Mouse (Mus musculus) lung, postnatal 14 days (tissue): Measurements from ENCODE around the gene Runx1.

Experiments used
- DNase-seq: peaks from one replicate; pipeline ENCODE4 v3.0.0; 2021

Runx1 gene

DNA sequence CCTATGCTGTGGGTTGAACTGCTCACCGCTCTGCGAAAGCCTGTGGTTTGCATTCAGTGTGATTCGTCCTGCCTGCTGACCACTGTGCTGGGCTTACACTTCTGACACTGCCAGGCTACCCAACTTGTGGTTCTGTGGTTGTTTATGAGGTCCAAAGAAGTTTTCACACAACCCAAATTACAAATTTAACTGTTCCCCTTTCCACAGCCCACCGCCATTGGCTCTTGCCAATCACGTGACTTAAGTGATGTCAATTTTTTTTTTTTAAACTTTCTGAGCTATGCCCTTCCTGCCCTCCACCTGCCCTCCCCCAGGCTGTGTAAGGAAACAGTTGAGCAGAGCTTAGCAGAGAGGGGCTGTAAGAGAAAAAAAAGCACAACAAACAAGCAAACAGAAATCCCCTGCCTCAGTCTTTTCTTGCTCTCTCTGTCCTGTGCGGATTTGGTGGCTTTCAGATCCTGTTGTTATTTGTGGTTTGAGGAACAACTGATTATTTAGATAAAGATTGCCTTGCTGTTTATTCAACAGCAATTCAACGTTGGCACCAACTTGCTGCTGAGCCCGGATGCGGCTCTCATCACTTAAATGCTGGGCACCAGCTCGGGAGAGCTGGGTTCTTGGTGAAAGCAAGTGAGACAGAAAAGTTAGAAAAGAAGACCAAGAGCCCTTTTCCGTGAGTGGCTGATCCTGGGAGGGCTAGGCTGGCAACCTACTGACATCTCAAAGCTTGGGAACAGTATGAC lies at the start of gene Runx1:
Gene Runx1 (minus strand): TSS at position 242 of the 743 bp plus-strand sequence.
- peak; percentile 19 for DNase-seq

DNA sequence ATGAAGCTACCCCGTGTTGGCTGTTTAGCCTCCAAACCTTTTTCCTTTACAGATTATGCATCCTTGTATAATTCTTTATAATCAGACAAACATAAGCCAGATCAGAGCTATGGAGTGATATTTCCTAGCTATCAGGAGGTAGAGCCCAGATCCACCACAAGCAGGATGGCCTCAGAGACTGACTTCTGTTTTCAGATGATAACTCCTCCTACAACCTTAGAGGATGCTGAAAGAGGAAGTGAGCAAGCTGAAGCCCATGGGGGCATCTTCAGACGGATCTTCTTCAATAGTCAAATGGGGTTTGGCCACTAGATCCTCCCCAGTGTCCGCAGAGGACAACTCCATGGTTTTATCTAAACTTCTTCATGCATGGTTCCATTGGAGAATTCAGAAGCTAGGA lies 48.1 kb upstream of the Runx1 start:
- no peak for DNase-seq

DNA sequence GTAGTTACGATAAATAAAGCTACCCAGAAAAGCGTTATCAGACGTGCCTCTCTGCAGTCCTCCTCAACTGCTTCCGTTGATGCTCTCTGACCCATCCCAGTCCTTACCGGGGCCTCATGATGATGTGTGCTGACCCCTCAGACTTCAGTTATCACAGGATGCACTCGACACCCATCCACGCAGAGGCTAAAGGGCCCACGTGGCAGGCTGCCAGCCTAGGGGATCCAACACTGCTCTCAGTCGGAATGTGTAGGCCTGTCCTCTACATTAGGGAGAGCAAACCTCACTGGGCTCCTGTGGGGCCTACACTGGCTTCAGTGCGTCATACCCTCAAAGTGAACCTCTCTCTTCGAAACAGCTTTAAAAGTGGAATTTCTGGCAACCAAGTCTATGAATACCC lies 45.8 kb upstream of the Runx1 start:
- DNase-seq: no peak

DNA sequence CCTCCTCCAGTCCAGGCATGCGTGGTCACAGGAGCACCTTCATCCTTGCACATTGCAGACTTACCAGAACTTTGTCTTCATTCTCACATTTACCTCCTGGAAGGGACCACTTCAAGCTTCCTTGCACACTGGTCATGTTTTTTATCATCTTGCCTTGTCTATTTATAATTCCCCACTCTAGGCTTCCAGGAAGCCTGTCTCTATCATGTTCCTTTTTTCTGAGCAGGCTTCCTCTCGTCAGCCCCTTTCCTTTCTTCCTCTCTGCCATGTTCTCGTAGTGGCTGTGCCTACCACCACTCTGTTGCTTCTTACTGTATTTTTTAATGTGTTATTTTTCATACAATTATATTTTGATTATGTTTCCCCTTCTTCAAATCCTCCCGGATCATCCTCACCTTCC lies 42.6 kb upstream of the Runx1 start:
- DNase-seq: no peak

DNA sequence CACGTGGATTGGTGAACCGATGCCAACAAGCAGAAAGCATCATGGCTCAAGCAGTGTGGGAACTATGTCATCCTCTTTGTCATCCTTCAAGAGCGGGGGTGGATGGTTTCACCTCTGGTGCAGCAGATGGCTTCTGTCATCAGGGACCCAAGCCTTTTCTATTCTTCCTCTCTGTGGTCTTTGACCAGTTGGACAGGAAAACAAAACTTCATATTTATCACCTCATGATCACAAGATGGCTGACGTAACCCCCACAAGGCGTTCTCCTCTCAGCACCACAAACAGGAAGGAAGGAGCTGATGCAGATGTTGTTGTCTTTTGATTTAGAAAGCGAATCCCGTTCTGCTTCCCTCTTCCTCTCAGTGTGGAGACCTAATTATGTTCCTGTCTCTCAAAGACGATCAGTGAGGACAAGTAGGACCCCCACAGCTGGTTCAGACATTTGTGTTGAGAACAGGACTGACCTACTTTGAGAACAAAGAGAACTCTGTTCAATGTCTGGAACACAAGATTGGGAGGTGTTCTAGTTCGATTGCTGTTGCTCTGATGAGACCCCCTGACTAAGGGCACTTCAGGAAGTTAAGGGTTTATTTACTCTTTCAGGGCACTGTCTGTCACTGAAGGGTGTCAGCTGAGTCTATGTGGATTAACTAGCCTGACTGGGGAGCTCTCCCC lies 41.4 kb upstream of the Runx1 start:
- peak; percentile 5 for DNase-seq

DNA sequence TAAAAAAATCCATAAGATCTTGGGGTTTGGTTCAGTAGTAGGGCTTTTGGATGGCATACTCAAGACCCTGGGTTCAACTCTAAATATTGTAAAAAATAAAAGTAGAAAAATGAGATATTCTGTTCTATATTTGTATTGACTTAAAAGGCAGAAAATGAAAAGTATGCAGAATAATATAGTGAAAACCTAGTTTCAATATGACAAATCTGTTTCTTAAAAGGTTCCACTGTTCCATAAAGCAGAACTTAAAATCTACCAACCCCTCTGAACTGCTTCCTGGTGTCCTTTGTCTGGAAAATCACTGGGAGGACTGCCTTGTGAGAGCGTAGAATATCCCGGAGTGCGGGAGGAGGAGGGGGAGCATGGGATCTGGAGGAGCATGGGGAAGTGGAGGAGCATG lies 39.4 kb upstream of the Runx1 start:
- no peak for DNase-seq

DNA sequence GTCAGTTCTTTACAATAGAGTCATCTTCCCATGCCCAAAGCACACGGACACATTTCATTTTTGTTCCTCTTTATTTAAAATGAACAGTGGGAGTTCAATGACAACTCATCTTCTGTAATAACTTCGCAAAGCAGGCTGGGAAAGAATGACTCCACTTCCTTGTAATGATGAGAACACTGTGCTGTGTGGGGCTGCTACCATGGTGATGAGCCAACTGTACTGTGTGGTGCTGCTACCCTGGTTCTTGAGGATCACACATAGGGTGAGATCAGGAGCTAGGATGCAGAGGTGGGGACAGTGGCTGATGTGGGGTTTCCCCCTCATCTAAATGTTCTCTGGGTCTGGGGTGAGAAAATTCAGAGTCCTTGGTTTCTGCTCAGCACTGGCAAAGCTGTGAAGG lies 38.2 kb upstream of the Runx1 start:
- DNase-seq: no peak

DNA sequence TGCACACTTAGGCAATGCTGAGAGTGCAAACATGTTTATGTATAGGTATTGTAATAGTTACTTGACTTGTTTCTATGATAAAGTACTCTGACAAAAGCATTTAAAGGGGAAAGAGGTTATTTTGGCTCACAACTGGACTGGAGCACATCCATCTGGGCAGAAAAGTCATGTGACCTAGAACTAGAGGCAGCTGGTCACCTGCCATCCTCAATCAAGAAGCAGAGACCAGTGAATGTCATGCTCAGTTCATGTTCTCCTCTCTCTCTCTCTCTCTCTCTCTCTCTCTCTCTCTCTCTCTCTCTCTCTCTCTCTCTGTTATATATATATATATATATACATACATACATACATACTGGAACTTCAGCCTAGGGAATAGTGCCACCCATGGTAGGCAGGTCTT lies 37.2 kb upstream of the Runx1 start:
- no peak for DNase-seq

DNA sequence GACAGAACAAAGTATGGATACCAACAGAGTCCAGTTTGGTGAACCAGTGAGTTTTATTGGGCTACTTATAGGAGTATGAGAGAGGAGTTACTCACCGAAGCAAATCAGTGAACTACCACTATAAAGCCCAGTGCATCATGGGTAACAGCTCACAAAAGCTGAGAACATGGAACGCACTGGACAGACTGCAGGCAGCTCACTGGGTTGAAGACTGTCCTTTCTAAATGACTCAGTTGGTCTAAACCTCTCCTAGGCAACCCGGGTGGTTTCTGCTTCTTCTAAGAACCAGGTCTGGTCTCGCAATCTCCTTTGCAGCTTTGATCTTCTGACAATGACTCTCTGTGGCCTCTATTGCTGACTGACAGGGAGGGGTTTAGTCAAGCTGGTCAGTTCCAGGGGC lies 36.5 kb upstream of the Runx1 start:
- no peak for DNase-seq

DNA sequence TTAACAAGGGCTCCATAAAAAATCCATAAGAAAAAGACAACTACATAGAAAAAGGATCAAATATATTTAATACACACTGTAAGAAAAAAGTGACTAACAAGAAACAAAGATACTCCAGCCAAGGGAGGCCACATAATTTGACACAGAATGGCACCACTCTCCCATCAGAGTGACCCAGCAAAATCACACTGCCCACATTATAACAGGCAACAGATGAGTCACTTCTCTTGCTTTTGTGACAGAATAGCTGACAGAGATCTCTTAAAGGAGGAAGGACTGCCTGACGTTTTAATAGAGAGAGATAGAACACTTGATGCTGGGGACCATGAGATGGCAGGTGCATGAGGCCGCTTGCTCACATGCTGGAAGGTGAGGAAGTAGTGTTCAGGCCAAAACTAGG lies 35.6 kb upstream of the Runx1 start:
- no peak for DNase-seq

DNA sequence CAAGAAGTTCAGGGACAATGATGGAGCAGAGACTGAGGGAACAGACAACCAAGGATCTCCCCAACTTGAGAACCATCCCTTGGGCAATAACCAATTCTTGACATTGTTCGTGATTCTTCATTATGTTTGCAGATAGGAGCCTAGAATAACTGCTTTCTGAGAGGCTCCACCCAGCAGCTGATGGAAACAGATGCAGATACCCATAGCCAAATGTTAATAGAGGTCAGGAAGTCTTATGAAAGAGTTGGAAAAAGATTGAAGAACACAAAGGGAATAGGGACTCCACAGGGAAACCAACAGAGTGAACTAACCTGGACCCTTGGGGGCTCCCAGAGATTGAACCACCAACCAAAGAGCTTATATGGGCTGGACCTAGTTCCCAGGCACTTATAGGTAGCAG lies 34.7 kb upstream of the Runx1 start:
- DNase-seq: no peak

DNA sequence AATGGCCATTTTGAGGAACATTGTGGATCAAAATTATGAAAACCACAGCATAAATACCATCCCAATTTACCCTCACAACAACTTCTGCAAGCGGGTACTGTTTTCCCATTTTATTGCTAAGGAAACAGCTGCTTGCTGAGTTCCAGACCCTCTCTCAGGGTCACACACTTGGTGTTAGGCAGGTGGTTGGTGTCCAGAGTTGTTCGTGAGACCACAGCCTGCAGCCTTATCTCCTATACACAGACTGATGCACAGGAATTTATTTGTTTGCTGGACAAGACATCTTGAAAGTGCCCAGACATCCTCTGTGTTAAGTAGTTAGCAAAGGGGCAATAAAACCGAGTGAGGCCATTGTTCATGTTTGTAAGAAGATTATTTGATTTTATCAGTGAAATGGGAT lies 30.8 kb upstream of the Runx1 start:
- no peak for DNase-seq

DNA sequence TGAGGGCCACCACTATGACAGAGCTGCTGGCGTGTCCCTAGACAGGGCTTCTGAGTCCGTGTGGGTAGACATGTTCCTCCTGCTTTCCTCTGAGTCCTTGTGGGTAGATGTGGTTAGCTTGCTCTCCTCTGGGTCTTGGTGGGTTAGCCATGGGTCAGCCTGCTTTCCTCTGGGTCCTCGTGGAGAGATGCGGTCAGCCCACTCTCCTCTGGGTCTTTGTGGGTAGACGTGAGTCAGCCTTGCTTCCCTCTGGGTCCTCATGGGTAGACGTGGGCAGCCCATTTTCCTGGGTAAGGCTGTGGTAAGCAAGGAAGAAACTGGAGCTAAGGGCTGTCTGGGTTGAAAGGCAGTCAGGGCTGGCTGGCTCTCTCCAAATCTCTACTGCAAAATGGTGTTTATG lies 26.3 kb upstream of the Runx1 start:
- DNase-seq: peak; percentile 19

DNA sequence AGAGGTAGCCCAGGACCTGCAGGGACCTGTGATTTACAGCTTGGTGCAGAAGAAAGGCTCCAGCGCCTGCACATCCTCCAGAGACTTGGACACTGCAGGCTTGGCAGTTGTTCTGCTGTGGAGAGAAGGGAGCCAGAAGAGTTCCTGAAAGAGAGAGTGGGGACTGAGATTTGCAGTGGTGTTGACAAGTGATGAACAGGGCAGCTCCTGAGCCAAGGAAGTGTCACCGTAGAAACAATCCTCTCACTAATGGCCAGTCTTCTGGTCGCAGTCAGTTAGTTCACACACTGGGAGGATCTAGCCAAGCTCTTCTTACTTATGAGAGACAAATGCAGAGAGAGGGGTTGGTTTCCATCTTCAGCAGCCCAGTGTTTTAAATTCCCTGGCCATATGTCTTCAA lies 24.5 kb upstream of the Runx1 start:
- DNase-seq: peak; percentile 22

DNA sequence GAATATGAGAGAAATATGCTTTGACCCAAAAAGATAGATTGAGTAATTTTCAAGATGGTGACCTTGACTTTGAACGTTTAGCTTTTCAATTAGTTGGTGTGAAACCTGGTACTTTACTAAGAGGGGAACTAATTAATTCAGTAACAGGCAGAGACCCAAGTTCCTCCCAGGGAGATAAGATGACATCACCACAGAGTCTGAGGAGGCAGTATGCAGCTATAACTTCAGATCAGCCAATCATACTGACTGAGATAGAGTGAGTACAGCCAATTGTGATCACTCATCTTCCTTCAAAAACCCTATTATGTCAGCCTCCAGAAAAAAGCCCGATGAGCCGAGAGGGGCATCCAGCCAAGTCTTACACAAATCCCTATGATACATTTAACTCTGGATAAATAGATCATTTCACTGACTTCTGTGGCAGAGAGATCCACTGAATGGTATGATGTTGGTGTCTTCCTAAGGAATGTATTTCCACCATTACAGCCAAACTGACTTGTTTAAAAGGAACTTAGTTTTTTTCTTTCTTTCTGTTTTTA lies 21.9 kb upstream of the Runx1 start:
- peak; percentile 27 for DNase-seq

DNA sequence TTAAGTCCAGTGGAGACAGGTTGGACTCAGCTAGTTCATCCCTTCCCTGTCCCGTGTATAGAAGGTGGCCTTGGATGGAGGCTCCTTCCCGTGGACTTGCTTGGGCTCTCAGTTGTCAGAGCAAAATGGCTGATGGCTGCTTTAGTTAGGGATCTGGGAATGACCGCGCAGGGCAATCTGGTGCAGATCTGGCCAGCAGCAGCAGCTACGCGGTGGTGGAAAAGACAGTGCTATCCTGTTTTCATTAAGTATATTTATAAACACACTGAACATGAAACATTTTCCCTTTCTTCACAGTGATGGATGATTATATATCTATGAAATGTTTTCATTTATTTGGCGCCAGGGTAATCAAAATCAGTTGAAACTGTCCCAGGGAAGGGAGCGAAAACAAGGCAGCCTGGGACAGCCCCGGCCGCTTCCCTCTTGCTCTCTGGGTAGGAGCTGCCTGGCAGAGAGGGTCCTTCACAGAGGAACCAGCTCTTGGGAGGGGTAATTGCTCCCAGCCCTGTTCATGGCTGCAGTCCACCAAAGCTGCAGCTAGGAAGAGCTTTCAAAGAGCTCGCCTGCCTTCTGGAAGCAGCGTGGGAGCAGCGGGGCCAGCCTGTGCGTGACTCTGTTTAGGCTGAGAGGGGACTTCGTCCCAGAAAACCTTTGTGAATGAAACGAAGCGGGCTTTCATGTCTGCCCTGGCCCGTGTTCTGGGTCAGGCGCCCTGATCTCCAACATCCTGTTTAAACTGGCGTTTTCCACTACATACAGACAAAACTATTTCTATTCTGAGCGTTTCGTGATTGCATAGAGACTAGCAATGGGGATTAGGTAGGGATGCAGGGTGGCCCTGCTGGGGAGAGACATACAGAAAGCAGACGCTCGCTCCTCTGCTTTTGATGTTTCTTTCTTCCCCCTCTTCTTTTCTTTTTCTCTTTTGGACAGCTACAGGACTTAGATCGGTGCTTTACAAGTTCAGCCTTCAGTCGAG lies 19.6 kb upstream of the Runx1 start:
- DNase-seq: peak; percentile 23

DNA sequence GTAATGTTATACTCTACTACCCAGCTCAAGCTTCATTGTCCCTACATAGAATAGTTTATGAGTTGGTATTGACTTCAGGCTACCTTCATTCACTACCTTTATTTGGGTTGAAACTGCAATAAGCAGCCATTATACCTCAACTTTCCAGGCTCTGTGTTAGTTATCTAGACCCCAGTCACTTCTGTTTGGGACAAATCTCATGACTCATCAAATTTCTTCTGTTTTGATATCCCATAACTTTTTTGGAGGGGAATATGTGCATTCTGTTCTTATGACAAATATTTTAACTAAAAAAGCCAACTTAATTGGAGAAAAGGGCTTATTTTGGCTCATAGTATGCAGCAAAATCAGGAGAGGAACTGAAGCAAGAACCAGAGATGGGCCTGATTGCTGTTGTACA lies 12.8 kb upstream of the Runx1 start:
- DNase-seq: no peak

DNA sequence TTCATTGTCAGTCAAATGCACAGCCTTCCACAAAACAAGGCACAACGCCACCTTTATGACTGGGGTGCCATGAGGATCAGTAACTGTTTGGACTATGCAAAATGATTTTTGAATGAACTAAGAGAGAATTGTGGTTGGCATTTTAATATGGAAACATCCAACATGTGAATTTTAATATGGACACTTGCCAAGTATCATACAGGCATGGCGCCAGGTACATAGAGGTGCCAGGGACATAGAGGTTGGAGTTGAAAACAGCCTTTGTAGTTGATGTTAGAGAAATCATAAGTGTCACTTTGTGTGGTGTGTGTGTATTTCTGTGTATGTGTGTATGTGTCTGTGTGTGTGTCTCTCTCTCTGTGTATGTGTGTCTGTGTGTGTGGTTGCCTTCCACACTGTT lies 5.4 kb upstream of the Runx1 start:
- no peak for DNase-seq

DNA sequence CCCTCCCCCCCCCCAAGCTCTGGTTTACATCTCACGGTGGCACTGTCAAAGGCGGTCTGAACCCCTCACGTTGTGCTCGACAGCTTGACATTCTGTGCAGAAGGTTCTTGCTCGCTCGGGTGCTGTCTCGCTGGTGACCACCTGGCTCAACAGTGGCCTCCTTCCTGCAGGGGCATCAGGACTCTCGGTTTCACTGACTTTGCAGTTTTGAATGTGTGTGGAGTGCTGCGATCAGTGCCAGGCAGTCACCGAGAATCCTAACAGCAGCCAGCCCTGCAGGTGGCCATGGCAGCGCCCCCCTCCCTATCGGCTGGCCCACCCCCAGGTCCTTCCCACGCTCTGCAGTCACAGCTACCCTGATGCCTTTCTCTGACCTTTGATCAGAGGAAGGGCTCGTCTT lies 4.5 kb upstream of the Runx1 start:
- no peak for DNase-seq

DNA sequence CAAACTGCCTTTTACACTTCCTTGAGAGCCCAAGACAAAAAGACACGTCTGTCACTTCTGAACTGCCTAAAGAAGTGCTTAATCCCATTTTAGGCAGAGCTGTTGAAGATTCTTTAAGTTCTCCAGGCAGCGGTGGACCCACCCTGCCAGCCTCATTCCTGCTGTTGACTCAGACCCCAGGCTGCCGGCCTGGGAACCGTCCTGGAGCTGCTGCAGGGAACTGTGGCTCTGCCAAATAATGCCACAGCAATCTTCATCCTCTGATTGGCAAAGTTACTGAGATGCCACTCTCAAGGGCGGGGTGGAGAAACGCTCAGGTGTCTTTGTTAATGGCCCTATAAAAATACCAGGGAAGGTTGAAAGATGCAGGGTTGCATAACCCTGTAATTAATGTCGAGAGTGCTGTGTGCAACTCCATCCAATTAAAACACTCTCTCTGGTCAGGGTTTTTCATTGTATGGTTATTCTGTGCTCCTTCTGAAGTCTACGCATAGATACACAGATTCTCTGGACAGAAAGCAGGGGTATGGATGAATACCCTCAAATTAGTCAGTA lies 2.4 kb upstream of the Runx1 start:
- no peak for DNase-seq

DNA sequence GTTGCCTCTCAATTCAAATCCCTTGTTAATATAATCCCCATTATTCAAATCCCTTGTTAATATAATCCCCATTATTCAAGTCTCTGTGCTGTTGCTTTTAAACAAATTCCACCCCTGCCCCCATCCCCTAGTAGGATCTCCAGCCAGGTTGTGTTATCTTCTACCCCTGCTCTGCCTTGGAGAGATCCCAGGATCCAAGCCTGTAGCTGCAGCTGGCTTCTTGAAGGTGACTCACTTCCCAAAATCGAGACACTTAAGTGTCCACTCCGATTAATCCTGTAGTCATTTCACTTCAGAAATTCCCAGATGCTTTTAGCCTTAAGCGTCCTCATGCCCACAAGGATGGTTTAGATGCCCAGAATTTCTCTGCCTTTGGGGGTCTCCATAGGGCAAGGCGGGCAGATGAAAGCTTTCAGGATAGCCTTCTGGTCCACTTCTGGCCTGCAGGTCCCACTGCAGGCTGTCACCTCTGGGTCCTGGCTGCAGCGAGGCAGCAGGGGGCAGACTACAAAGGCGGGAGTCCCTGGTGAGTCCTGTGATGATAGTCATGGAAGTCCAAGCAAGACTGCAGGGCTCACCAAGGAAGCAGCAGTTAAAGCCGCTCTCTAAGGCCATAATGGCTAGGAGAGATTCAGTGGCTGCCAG lies 1.8 kb upstream of the Runx1 start:
- DNase-seq: peak; percentile 43

DNA sequence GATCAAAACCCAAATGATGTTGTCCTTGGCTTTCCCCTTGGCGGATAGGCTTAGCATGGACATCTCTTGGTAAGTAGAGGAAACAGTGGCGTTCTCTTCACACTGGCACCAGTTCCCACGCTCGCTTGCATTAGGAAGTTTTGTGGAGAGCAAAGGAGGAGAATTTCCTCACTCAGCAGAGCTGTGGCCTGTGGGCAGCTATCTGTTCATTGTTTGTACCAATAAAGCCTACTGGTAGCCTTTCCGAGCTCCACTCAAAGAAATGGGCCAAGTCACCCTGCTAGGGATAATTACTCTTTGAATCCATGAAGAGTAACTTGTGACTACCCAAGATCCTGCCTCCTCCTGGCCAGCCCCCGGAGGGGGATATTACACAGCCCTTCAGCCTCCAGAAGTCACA lies 734 bp upstream of the Runx1 start:
- DNase-seq: no peak
